13 mouse cellular contexts compared by ENCODE assay signal in genomic region chr3:69186643-69187042, GRCm38 (mm10). TPM values are rescaled to one million over a fixed set of nuclear protein-coding genes. Genes with fewer than 3 reads are reported as not detected.
DNase-seq lines count a peak whose midpoint lies in the region; ATAC-seq lines count a peak whose summit lies in the region.
"Had no signal": no experiment of that assay in that cellular context is flagged by ENCODE, and none has a peak within 500 bp of the region (broad histone marks: within the 10 kb centered on the region; RNA-seq: fewer than 3 reads in every experiment).

No protein-coding gene starts in this region.

- ATAC-seq in heart, embryonic 16.5 days (replicated peaks; ENCODE audit: extremely low read depth, insufficient read depth, low FRiP score): peak; percentile 63
- peak; percentile 64; the same call in 1 of the 2 replicates for ATAC-seq in lung, embryonic 15.5 days (ENCODE audit: borderline replicate concordance, extremely low read depth, low FRiP score, low TSS enrichment)
- ATAC-seq in monocyte, adult 5-6 weeks (replicated peaks; ENCODE audit: insufficient number of reproducible peaks, low FRiP score, low TSS enrichment, poor library complexity, severe bottlenecking): no peak
- ATAC-seq: CD4-positive, CD25-positive, alpha-beta regulatory T cell, adult 4 months had no signal

- H3K4me3 ChIP-seq in heart, embryonic 16.5 days (ENCODE audit: low read length): no peak overlapping the region
- no peak overlapping the region for H3K4me3 ChIP-seq in lung, embryonic 15.5 days

- H3K4me1 ChIP-seq in heart, embryonic 16.5 days (ENCODE audit: control insufficient read depth, insufficient read depth, low read length): peaks cover 6% of the 10 kb centered on the region; the same call in 1 of the 2 replicates
- H3K4me1 ChIP-seq in lung, embryonic 15.5 days: no peaks in the 10 kb centered on the region

- no peak for DNase-seq in heart, postnatal 25 days (ENCODE audit: low spot score)
- DNase-seq in lung, adult 18-20 months: no peak
- peak; percentile 24 to 42 for DNase-seq in frontal cortex, postnatal 36 days (ENCODE audit: low spot score in 2 of 2)
- DNase-seq in right cerebral cortex, postnatal 10 days (ENCODE audit: low spot score in 2 of 2): peak; percentile 45 to 56
- no peak for DNase-seq in spleen, postnatal 4 days (ENCODE audit: low spot score in 2 of 2)
- DNase-seq: adrenal gland, postnatal 25 days; cerebellum, adult 9-11 months had no signal

- H3K36me3 ChIP-seq in heart, embryonic 16.5 days (ENCODE audit: control insufficient read depth, insufficient read depth): no peaks in the 10 kb centered on the region
- H3K36me3 ChIP-seq in lung, embryonic 15.5 days: no peaks in the 10 kb centered on the region

- H3K9me3 ChIP-seq in heart, embryonic 16.5 days (replicated peaks; ENCODE audit: control insufficient read depth, low read length): no peaks in the 10 kb centered on the region
- no peaks in the 10 kb centered on the region for H3K9me3 ChIP-seq in lung, embryonic 15.5 days

- H3K9ac ChIP-seq in heart, embryonic 16.5 days (ENCODE audit: low read length): no peak overlapping the region
- H3K9ac ChIP-seq in lung, embryonic 15.5 days: no peak overlapping the region

- no peak overlapping the region for H3K27ac ChIP-seq in heart, embryonic 16.5 days (ENCODE audit: low read length)
- no peak overlapping the region for H3K27ac ChIP-seq in lung, embryonic 15.5 days

- H3K27me3 ChIP-seq in heart, embryonic 16.5 days (ENCODE audit: control insufficient read depth, insufficient read depth, low read length): no peaks in the 10 kb centered on the region
- H3K27me3 ChIP-seq in lung, embryonic 15.5 days: no peaks in the 10 kb centered on the region

- 54% methylated on average over 16 of the region's 16 CpGs for WGBS in heart, embryonic 16.5 days
- WGBS in lung, embryonic 15.5 days: 62% methylated on average over 16 of the region's 16 CpGs

- no peak overlapping the region for H3K4me2 ChIP-seq in heart, embryonic 16.5 days (ENCODE audit: low read depth, low read length)
- no peak overlapping the region for H3K4me2 ChIP-seq in lung, embryonic 15.5 days

- intact Hi-C loops in heart, postnatal 25 days (cut with DNase I): no loop called here

RNA-seq across cellular contexts. Expression of gene Arl14, which starts 35.6 kb away (rescaled TPM):
- not detected in 2 replicates for polyA plus RNA-seq in heart, embryonic 16.5 days (2015; fragmentation: Nextera tagmentation; extraction: Ambion mirVana)
- total RNA-seq in heart, postnatal 25 days (2021): not detected
- polyA plus RNA-seq in lung, embryonic 15.5 days (2015; fragmentation: Nextera tagmentation; extraction: Ambion mirVana): 1.1 TPM in 2 replicates
- total RNA-seq in monocyte, adult 5-6 weeks (2017): 0.86 TPM in 1 of 3 replicates, not detected in the others
- total RNA-seq: adrenal gland, postnatal 25 days; heart, adult 18-20 months had no signal
- polyA plus RNA-seq: CD4-positive, CD25-positive, alpha-beta regulatory T cell, adult 4 months; limb, embryonic 11.5 days had no signal

RNA-seq across cellular contexts. Expression of gene Kpna4, which starts 59.7 kb away (rescaled TPM):
- 23.3 and 23.7 TPM in 2 replicates for polyA plus RNA-seq in heart, embryonic 16.5 days (2015; fragmentation: Nextera tagmentation; extraction: Ambion mirVana)
- 10 to 100 TPM; 78.0 to 84.2 TPM for total RNA-seq in heart, postnatal 25 days (2021)
- 33.1 and 35.1 TPM in 2 replicates for polyA plus RNA-seq in lung, embryonic 15.5 days (2015; fragmentation: Nextera tagmentation; extraction: Ambion mirVana)
- total RNA-seq in monocyte, adult 5-6 weeks (2017): 173 to 214 TPM (median 173 TPM) in 3 replicates

Comparison
In these comparisons a context has a peak if more than half of its experiments do, and no peak if none do; other contexts are left out.
1. DNase-seq: peak in frontal cortex, postnatal 36 days (2 of 2) and right cerebral cortex, postnatal 10 days (2 of 2); none in heart, postnatal 25 days (single experiment), lung, adult 18-20 months (0 of 2) and spleen, postnatal 4 days (0 of 2).